Mouse (Mus musculus): ENCODE measurements around the gene Tenm3.

Gene Tenm3

GRCm38 (mm10) chr8:48313985-48314368 is 529.8 kb downstream of the Tenm3 start:
- no peak for DNase-seq

DNA sequence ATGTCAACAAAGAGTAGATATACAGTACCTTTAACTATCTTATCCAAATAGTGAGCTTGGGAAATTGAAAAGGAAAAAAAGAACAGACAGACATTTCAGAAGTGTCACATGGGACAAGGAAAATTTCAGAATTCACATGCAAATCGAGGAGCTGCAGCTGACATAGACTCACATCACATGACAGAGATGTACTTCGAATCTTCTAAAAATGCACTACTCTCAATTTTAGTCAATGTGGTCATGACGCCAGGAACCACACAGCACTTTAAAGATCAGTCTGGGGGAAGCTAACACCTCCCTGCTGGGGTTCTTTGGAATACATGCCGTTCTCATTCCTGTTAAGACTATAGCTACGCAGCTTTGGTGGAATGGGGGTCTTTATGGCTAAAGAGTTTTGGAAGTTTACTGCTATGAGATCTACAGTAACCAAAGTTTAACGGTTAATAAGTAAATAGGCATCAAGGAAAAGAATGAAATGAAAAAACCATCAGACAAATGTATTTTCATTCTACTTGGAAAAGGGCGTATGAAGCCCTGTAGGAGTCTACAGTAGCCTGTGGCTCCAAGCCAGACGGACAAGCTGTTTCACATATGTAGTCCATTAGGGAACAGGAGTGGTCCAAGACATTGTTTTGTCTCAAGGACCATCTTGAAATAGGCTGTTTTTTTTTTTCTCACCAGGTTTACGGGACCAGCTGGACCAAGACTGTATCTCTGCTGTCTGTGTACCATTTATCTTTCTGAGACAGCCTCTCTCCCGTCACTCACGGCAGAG is 530.4 kb downstream of the Tenm3 start:
- DNase-seq: no peak

GRCm38 (mm10) chr8:48311706-48312105 is 532.0 kb downstream of the Tenm3 start:
- DNase-seq: no peak

DNA sequence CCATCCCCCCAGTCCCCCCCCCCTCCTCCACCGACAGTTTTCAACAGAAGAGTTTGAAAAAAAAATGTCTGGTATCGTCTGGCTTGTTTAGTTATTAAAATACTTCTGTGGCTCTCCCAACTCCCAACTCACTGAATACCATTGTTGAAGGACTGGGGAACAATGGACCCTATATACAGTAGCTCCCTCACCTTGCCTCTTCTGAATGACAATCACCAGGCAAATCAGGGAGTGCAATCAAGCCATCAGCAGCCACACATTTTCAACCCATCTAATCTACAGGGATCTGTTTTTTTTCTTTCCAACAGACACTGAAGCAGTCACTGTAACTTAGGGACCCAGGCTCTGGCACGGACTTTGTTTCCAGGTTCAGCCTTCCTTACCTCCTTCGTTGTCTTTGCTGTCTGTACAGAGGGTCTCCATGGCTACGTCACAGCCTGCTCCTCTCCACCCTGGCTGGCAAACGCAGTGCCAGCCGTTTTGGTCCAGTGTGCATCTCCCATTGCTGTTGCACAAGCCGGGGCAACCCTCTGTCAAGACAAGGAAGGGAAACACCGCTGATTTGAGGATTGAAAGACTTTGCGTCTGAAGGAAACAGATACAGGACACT is 533.4 kb downstream of the Tenm3 start:
- DNase-seq: no peak

GRCm38 (mm10) chr8:48309191-48309987 is 534.4 kb downstream of the Tenm3 start:
- DNase-seq: no peak

DNA sequence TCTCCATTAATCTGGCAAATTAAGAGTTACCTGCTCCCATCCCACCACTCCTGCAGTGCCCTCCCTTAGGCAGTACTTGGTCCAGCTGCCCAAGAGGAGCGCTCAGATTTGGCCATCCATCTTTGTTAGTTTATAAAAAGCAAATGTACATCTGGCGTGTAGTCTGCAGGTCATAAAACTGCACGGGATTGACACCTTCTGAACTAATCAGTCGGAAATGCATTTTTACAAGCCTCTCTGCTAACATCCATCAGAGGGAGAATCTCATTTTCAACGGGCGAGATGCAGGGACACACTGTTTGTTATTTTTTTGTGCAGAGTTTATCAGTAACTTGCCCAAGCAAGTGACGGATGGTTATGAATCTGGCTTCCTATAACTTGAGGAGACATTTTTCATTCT is 539.5 kb downstream of the Tenm3 start:
- DNase-seq: no peak

DNA sequence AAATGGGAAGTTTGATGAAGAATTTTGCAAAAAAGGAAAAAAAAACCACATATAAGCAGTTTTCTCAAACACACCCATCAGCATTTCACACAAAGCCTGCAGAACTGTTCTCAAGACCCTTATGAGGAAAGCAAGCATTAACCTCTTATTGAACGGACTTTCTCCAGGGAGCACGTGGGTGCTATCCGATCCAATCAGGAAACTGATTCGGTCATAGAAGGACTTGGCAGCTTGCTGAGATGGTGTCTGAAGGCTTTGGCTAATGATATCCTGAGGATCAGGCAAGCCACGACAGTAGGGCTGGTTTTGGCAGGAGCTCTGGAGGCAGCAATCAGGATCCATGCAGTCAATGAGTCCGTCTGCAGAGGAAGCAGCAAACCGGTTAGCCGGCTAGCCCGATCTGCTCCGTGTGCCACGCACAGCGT is 543.1 kb downstream of the Tenm3 start:
- DNase-seq: peak; percentile 12

- DNase-seq: no peak
Observed at GRCm38 (mm10) chr8:48300061-48300460, 543.7 kb downstream of the Tenm3 start.

DNA sequence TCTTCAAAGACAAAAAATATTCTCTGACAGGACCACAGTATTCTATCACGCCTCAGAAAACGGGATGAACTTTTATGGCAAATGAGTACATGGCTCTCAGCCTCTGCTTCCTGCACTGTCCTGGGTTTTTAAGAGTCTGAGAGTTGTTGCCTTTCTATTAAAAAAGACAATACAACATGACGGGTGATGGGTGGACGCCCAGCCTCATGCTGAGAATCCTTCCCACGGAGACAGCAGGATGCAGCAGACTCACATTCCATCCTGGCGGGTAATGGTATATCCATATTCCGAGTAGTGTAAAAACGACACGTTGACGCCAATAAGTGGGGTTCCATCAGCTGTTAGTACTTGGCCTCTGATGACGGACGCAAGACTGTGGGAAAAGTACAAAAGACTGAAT is 544.4 kb downstream of the Tenm3 start:
- DNase-seq: no peak

DNA sequence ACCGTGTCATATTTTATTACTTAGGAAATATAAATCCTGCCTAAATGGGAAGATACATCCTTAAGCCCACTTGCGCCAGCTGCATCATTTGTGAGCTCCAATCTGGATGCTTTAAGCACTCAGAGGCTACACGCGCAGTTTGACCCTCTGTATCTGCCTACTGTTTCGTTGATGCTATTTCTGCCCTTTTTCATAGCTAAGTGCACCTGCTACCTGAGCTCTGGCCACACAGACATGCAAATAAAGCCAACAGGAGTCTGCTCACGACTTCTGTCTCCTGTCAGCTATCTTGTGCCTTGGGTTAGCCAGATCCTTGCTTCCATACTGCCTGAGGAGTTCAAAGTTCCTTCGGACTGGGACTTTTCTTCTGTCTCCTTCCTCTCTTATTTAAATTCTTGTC is 547.4 kb downstream of the Tenm3 start:
- no peak for DNase-seq

- DNase-seq: no peak
Observed at GRCm38 (mm10) chr8:48295558-48295957, 548.2 kb downstream of the Tenm3 start.

GRCm38 (mm10) chr8:48293797-48294196 is 550.0 kb downstream of the Tenm3 start:
- no peak for DNase-seq

- no peak for DNase-seq
Observed at GRCm38 (mm10) chr8:48285432-48285831, 558.3 kb downstream of the Tenm3 start.

DNA sequence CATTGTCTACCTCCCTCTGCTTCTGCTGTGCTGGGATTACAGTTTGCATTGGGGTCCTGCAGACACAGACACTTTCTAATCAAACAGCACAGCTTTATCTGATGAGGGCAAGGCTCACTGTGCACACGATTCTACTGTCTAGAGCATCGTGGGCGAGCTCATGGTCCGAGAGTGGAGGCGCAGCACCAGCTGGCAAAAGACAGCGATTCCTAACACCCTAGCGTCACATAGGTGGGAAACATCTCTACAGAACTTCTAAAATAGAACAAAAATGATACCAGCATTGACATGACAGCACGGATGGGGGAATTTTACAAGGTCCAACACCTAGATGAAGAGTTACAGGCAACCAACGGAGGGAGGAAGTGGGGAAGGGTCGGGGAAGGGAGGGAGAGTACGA is 561.9 kb downstream of the Tenm3 start:
- DNase-seq: no peak

GRCm38 (mm10) chr8:48279360-48279759 is 564.4 kb downstream of the Tenm3 start:
- no peak for DNase-seq

GRCm38 (mm10) chr8:48277986-48278635 is 565.6 kb downstream of the Tenm3 start:
- no peak for DNase-seq

GRCm38 (mm10) chr8:48275066-48275465 is 568.7 kb downstream of the Tenm3 start:
- DNase-seq: no peak

- no peak for DNase-seq
Observed at GRCm38 (mm10) chr8:48274566-48274965, 569.2 kb downstream of the Tenm3 start.

DNA sequence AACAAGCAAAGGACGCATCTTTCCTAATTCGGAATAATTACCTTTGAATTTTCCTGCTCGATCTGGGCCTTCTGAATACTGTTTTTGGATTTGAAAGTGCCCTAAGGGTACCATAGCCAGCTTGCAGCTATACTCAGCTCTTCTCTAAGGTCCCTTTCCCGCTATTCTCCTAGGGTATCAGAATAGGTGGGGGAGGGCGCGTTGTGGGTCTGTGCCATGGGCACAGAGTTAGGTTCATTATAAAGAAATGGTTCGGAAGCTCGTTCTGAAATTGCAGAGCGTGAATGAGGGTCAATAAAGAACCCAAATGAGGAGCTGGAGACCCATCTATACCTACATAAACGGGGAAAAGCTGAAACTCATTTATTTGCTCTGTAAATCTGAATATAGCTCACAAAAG is 575.1 kb downstream of the Tenm3 start:
- no peak for DNase-seq

DNA sequence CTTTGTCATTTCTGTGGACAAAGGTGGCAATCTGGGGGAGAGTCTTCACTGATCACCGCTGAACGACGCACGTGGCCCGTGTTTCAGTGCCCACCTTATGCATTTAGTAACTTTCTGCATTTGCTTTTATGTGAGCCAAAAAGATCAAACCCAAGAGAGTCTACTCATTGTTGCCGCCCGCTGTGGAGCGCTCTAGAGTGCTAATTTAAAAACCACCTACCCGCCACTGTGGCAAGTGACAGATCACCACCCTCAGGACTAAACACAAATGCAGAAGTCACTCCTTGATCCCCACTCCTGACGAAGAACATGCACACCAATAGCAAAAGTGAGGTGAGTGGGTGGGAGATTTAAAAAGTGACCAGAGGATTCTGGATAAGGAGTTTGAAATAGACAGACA is 583.5 kb downstream of the Tenm3 start:
- DNase-seq: no peak

- DNase-seq: no peak
Observed at GRCm38 (mm10) chr8:48259832-48260231, 583.9 kb downstream of the Tenm3 start.

DNA sequence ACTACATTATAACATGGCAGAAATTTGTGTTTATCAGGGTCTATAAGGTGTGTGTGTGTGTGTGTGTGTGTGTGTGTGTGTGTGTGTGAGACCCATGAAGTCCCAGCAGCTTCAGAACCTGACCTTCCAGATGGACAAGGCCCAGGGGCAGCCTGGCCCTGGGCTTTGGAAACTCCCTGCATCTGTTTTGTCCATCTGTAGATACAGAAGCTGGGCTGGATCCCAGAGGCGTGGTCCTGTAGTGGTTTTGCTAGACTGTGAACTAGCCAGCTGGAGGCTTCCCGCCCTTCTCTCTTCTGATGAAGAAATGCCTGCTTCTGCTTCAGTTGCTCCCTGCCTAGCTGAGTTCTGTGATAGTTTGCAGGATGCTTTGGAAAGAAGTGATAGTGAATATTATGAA is 599.9 kb downstream of the Tenm3 start:
- DNase-seq: no peak

GRCm38 (mm10) chr8:48240917-48241531 is 602.7 kb downstream of the Tenm3 start:
- peak; percentile 19 for DNase-seq

Measured in kidney, postnatal 14 days (tissue).